Mouse (Mus musculus): ENCODE data around the gene Rps23. TPM values are rescaled to one million over a fixed set of nuclear protein-coding genes. Genes with fewer than 3 reads are reported as not detected.

Gene Rps23
- polyA plus RNA-seq, 1 experiment from 2014 or later = 219 TPM

Other genes with a start within 250 kb of the Rps23 start
- 1.5 and 2.6 TPM in 2 replicates for gene Atp6ap1l, start 17.6 kb upstream of the Rps23 start, polyA plus RNA-seq (2015; fragmentation: Nextera tagmentation; extraction: Ambion mirVana)

Data from forebrain, embryonic 13.5 days (tissue).